Mouse (Mus musculus) thymus, postnatal 4 days (tissue): ENCODE data around the gene Clec1a.
A peak's percentile ranks its signal among the peaks of the same experiment; 100 is the strongest.
"Not testable (repeated sequence)": the region's sequence is repeated elsewhere in the genome, so short reads cannot be mapped to it uniquely, and the experiment has no call there.

ENCODE experiments used
- DNase-seq: peaks from one replicate; pipeline ENCODE4 v3.0.0; 2021

The Clec1a gene

GRCm38 (mm10) chr6:129451411-129452039 is at the start of gene Clec1a:
Gene Clec1a (minus strand): TSS chr6:129452000.
- DNase-seq, result no peak

- not testable (repeated sequence) for DNase-seq
Measured at GRCm38 (mm10) chr6:129499516-129499915, 47.7 kb upstream of the Clec1a start.

- no peak for DNase-seq
Measured at GRCm38 (mm10) chr6:129497345-129498218, 45.8 kb upstream of the Clec1a start.

- DNase-seq, result no peak
Measured at GRCm38 (mm10) chr6:129494924-129495323, 43.1 kb upstream of the Clec1a start.

- no peak for DNase-seq
Measured at GRCm38 (mm10) chr6:129480089-129480958, 28.5 kb upstream of the Clec1a start.

- peak; percentile 5 for DNase-seq
Measured at GRCm38 (mm10) chr6:129476404-129477126, 24.8 kb upstream of the Clec1a start.

GRCm38 (mm10) chr6:129472627-129473026 is 20.8 kb upstream of the Clec1a start:
- DNase-seq, result no peak

- DNase-seq, result no peak
Measured at GRCm38 (mm10) chr6:129471386-129471785, 19.6 kb upstream of the Clec1a start.

- DNase-seq, result no peak
Measured at GRCm38 (mm10) chr6:129449743-129450142, 2.1 kb downstream of the Clec1a start.

- DNase-seq, result no peak
Measured at GRCm38 (mm10) chr6:129438033-129438432, 13.8 kb downstream of the Clec1a start.

- DNase-seq, result no peak
Measured at GRCm38 (mm10) chr6:129436025-129436424, 15.8 kb downstream of the Clec1a start.

- no peak for DNase-seq
Measured at GRCm38 (mm10) chr6:129434239-129434638, 17.6 kb downstream of the Clec1a start.

- DNase-seq, result no peak
Measured at GRCm38 (mm10) chr6:129427281-129427680, 24.5 kb downstream of the Clec1a start.

GRCm38 (mm10) chr6:129425812-129426211 is 26.0 kb downstream of the Clec1a start:
- DNase-seq, result no peak

GRCm38 (mm10) chr6:129425217-129425616 is 26.6 kb downstream of the Clec1a start:
- no peak for DNase-seq

- DNase-seq, result peak; percentile 83
Measured at GRCm38 (mm10) chr6:129423734-129424072, 28.1 kb downstream of the Clec1a start.

- DNase-seq, result no peak
Measured at GRCm38 (mm10) chr6:129423040-129423733, 28.6 kb downstream of the Clec1a start.

GRCm38 (mm10) chr6:129422311-129422710 is 29.5 kb downstream of the Clec1a start:
- no peak for DNase-seq

GRCm38 (mm10) chr6:129414177-129414576 is 37.6 kb downstream of the Clec1a start:
- DNase-seq, result no peak

- no peak for DNase-seq
Measured at GRCm38 (mm10) chr6:129408562-129408961, 43.2 kb downstream of the Clec1a start, which contains the start of gene Clec9a. Gene Clec9a (plus strand): TSS chr6:129408862.

- DNase-seq, result no peak
Measured at GRCm38 (mm10) chr6:129407324-129407723, 44.5 kb downstream of the Clec1a start.

- no peak for DNase-seq
Measured at GRCm38 (mm10) chr6:129405999-129406398, 45.8 kb downstream of the Clec1a start.
